Mouse (Mus musculus) ES-E14 (cell line): Measurements from ENCODE around the gene Dazap2. TPM values are rescaled to one million over a fixed set of nuclear protein-coding genes. Genes with fewer than 3 reads are reported as not detected.
"Not testable (repeated sequence)": the region's sequence is repeated elsewhere in the genome, so short reads cannot be mapped to it uniquely, and the experiment has no call there.

Experiments used
- DNase-seq: peaks from one replicate; pipeline ENCODE4 v3.0.0-alpha.2; 2013; ENCODE audit warnings: low read depth, low spot score
- H3K27ac ChIP-seq: 2 replicates; pipeline ENCODE4 v1.5.1; 2012; ENCODE audit warnings: low read depth, mild to moderate bottlenecking, low read length, moderate library complexity, mixed read lengths; ENCODE audit not compliant: poor library complexity, insufficient read depth, severe bottlenecking
- H3K36me3 ChIP-seq: 2 replicates; pipeline ENCODE4 v1.6.1; 2012; ENCODE audit warnings: mild to moderate bottlenecking, low read length, moderate library complexity, mixed read lengths; ENCODE audit not compliant: control insufficient read depth, poor library complexity, insufficient read depth, severe bottlenecking
- H3K4me1 ChIP-seq, 2 experiments: fragments of 150-350 bp in 1 of 2; sonication (generic) in 1 of 2; 2 replicates each; pipeline ENCODE4 v1.6.1; 2012; ENCODE audit warnings: low read length in 2 of 2, mild to moderate bottlenecking in 1 of 2, mixed read lengths in 1 of 2; ENCODE audit not compliant: control insufficient read depth in 2 of 2, insufficient read depth in 2 of 2, poor library complexity in 1 of 2
- H3K4me3 ChIP-seq, 2 experiments: fragments of 150-350 bp in 1 of 2; sonication (generic) in 1 of 2; 2 replicates each; pipeline ENCODE4 v1.5.1; 2012; ENCODE audit warnings: low read length in 2 of 2, low read depth in 1 of 2, mild to moderate bottlenecking in 1 of 2, mixed read lengths in 1 of 2; ENCODE audit not compliant: insufficient read depth in 1 of 2, poor library complexity in 1 of 2, severe bottlenecking in 1 of 2
- H3K9ac ChIP-seq: 2 replicates; pipeline ENCODE4 v1.6.1; 2012; ENCODE audit warnings: low read depth, mild to moderate bottlenecking, low read length, mixed read lengths; ENCODE audit not compliant: poor library complexity, insufficient read depth, severe bottlenecking
- H3K9me3 ChIP-seq: fragments of 150-350 bp; sonication (generic); 2 replicates; pipeline ENCODE4 v1.6.1; 2012; ENCODE audit warnings: low read depth, mild to moderate bottlenecking, low read length; ENCODE audit not compliant: control insufficient read depth, insufficient read depth
- CHD2 ChIP-seq: IDR thresholded peaks from 2 replicates; pipeline ENCODE4 v1.6.1; 2014; ENCODE audit warnings: mild to moderate bottlenecking, low read depth, low read length, inconsistent platforms
- HCFC1 ChIP-seq: IDR thresholded peaks from 2 replicates; pipeline ENCODE4 v1.6.1; 2012; ENCODE audit warnings: low read length, inconsistent platforms, borderline replicate concordance; ENCODE audit not compliant: insufficient read depth
- MAFK ChIP-seq: IDR thresholded peaks from 2 replicates; pipeline ENCODE4 v1.6.1; 2014; ENCODE audit warnings: mild to moderate bottlenecking, low read depth, low read length, inconsistent platforms; ENCODE audit not compliant: insufficient read depth
- ZC3H11A ChIP-seq: IDR thresholded peaks from 2 replicates; pipeline ENCODE4 v1.6.1; 2012; ENCODE audit warnings: low read depth, mild to moderate bottlenecking, inconsistent platforms, low read length, borderline replicate concordance
- ZNF384 ChIP-seq: IDR thresholded peaks from 2 replicates; pipeline ENCODE4 v1.6.1; 2012; ENCODE audit warnings: low read depth, low read length, inconsistent platforms
- in situ Hi-C, 2 experiments: fragments of 600-800 bp; cut with MboI; formaldehyde crosslinking; loops; one replicate each; pipeline ENCODE4 v1.15.1; 2025; ENCODE audit warnings: low sequenced_read_pairs in 2 of 2, inconsistent platforms in 1 of 2; ENCODE audit not compliant: unreplicated experiment in 2 of 2
- total RNA-seq: library from RNA; depleted of rRNA; stranded (reverse); fragments of 300-350 nt; gene quantifications from 2 replicates; pipeline ENCODE4 v1.2.3, GENCODE M21; 2012

Gene Dazap2
- total RNA-seq, 1 experiment: 27.6 TPM

DNA sequence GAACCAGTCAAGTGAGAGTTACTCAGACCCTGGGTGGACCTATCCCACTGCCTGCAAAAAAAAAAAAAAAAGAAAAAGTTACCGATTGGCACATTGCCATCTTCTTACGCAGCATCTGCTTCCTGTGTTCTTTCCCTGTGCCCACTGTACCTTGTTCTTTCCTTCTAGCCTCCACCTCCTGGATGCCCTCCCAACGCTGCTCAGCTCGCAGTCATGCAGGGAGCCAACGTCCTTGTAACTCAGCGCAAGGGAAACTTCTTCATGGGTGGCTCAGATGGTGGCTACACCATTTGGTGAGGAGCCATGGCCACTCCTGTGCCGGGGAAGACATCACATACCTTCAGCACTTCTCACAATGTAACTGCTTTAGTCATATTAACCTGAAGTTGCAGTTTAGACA is 4.1 kb downstream of the Dazap2 start:
- DNase-seq: no peak
- peaks cover 4 to 14% of the 10 kb centered on the region in 2 experiments for H3K4me1 ChIP-seq
- TF ChIP-seq ZNF384: peak; percentile 37; the same call in 1 of the 2 replicates
- no peak for TF ChIP-seq CHD2
- no peak overlapping the region for H3K9ac ChIP-seq
- no peak overlapping the region for H3K27ac ChIP-seq
- in situ Hi-C loops: no loop called here
- peaks cover 38% of the 10 kb centered on the region for H3K36me3 ChIP-seq
- H3K9me3 ChIP-seq: no peaks in the 10 kb centered on the region
- no peak overlapping the region for H3K4me3 ChIP-seq

DNA sequence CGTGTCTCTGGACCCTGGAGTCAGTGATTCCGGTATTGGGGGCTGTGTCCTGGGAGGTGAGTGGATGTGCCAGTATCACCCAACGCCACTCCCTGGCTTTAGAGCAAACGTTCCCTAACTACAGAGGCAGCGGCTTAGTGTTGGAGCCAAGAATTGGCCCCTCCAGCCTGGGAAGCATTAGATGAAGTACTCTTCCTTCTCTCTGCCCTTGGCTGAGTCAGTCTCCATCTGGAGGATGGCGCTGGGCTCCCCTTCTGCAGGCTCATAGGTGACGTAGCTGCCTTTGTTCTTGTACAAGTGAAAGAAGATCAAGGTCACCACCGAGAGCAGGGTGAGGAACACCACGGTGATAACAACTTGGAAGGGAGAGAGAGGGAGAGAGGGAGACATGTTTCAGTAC is 6.5 kb downstream of the Dazap2 start:
- H3K9me3 ChIP-seq, DNase-seq, H3K4me3 ChIP-seq, in situ Hi-C loops, H3K27ac ChIP-seq, H3K9ac ChIP-seq: not testable (repeated sequence)
- Histone ChIP-seq H3K36me3 (peaks cover 38% of the 10 kb centered on the region), H3K4me1 (peaks cover 14 to 31% of the 10 kb centered on the region in 2 experiments)

DNA sequence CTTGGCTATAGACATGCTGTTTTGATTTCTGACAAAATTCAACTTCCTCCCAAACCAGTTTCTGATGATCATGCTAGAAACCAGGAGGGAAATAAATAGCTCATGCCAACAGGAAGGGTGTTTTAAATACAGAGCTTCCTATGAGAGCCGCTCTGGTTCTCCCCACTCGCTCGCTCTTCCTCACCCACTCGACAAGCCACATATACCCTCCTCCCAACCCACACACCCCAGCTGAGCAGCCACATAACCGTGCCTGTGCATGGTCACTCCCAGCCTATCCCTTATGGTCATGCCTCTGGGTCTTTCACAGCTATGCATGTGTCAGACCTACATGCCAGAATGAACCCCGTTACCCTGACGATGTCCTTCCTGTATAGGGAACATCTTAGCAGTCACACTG is 7.0 kb downstream of the Dazap2 start:
- peaks cover 38% of the 10 kb centered on the region for H3K36me3 ChIP-seq
- H3K9ac ChIP-seq: no peak overlapping the region
- no peak for TF ChIP-seq ZNF384
- TF ChIP-seq CHD2: no peak
- TF ChIP-seq ZC3H11A: no peak
- no peak for TF ChIP-seq MAFK
- TF ChIP-seq HCFC1: no peak
- no peak overlapping the region for H3K4me3 ChIP-seq
- in situ Hi-C loops: no loop called here
- H3K9me3 ChIP-seq: no peaks in the 10 kb centered on the region
- no peak for DNase-seq
- H3K27ac ChIP-seq: no peak overlapping the region
- H3K4me1 ChIP-seq: peaks cover 14 to 31% of the 10 kb centered on the region in 2 experiments

DNA sequence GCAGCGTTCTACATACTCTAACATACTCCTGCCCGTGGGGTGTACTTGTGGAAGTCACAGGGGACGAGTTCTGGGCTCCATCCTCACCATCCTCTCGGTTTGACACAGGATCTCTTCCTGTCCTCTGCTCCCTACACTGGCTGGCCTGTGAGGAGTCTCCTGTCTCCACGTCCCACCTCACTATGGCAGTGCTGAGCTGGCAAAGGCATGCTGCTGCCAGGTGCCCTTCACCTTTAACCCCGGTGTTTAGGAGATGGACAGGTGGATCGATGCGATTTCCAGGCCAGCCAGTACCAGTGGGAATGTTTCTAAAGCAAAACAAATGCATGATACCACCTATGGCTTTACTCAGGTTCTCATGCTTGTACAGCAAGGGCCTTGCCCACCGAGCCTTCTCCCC is 8.6 kb downstream of the Dazap2 start:
- H3K9ac ChIP-seq: no peak overlapping the region
- no peaks in the 10 kb centered on the region for H3K9me3 ChIP-seq
- TF ChIP-seq HCFC1 (no peak), ZNF384 (no peak), MAFK (no peak)
- no peak for DNase-seq
- H3K27ac ChIP-seq: no peak overlapping the region
- H3K4me3 ChIP-seq: no peak overlapping the region
- H3K36me3 ChIP-seq: peaks cover 28% of the 10 kb centered on the region
- H3K4me1 ChIP-seq: peaks cover 15 to 31% of the 10 kb centered on the region in 2 experiments
- in situ Hi-C loops: no loop called here

DNA sequence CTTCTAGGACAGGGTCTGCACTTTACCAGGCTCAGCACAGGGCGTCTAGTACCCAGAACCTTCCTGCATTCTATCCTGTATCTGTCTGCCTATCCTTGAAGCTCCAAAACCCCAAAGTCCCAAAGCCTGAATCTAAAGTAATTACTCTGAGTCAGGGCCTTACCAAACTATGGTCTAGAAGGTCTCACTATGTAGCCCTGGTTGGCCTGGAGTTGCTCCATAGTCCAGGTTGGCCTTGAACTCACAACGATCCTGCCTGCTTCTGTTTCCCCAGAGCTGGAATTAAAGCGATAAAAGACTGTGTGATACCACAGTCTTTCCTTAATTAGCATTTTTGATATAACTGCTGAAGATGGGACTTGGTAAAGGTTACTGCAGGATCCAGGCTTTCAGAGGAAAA is 9.3 kb downstream of the Dazap2 start:
- no peak for DNase-seq
- in situ Hi-C loops: no loop called here
- no peak overlapping the region for H3K9ac ChIP-seq
- H3K36me3 ChIP-seq: peaks cover 22% of the 10 kb centered on the region
- no peaks in the 10 kb centered on the region for H3K9me3 ChIP-seq
- peak overlapping the region; percentile 42; the same call in 1 of the 2 replicates for H3K27ac ChIP-seq
- peaks cover 18 to 36% of the 10 kb centered on the region in 2 experiments for H3K4me1 ChIP-seq
- no peak for TF ChIP-seq ZNF384
- no peak for TF ChIP-seq HCFC1
- TF ChIP-seq CHD2: no peak
- TF ChIP-seq MAFK: no peak
- no peak for TF ChIP-seq ZC3H11A
- no peak overlapping the region for H3K4me3 ChIP-seq
